In genomic region chr12:73286287-73287092, GRCm38 (mm10) we compare ENCODE assay signal across 7 mouse cellular contexts. TPM values are rescaled to one million over a fixed set of nuclear protein-coding genes. Genes with fewer than 3 reads are reported as not detected.
DNase-seq lines count a peak whose midpoint lies in the region; ATAC-seq and TF ChIP-seq lines count a peak whose summit lies in the region.

TSS of gene Trmt5 (minus strand) at chr12:73286710.
TSS of gene Slc38a6 (plus strand) at chr12:73286779.

- peaks cover 3% of the 10 kb centered on the region; the same call in 1 of the 2 replicates for H3K4me1 ChIP-seq in embryonic facial prominence, embryonic 11.5 days (ENCODE audit: control insufficient read depth, insufficient read depth, low read length)
- peaks cover 13% of the 10 kb centered on the region for H3K4me1 ChIP-seq in kidney, adult 2 months (ENCODE audit: control insufficient read depth, insufficient read depth, low read length)
- H3K4me1 ChIP-seq in limb, embryonic 12.5 days (replicated peaks) = peaks cover 29% of the 10 kb centered on the region
- H3K4me1 ChIP-seq in midbrain, embryonic 15.5 days = peaks cover 30% of the 10 kb centered on the region
- H3K4me1 ChIP-seq in spleen, adult 2 months (ENCODE audit: control insufficient read depth, insufficient read depth, insufficient read length) = no peaks in the 10 kb centered on the region

- under 1% methylated on average over 53 of the region's 53 CpGs for WGBS in embryonic facial prominence, embryonic 11.5 days
- under 1% methylated on average over 53 of the region's 53 CpGs for WGBS in kidney, adult 2 months
- under 1% methylated on average over 53 of the region's 53 CpGs for WGBS in limb, embryonic 12.5 days
- under 1% methylated on average over 53 of the region's 53 CpGs for WGBS in midbrain, embryonic 15.5 days
- WGBS in spleen, adult 2 months = under 1% methylated on average over 53 of the region's 53 CpGs

- H3K27me3 ChIP-seq in embryonic facial prominence, embryonic 11.5 days (ENCODE audit: control insufficient read depth, insufficient read depth, low read length) = no peaks in the 10 kb centered on the region
- no peaks in the 10 kb centered on the region for H3K27me3 ChIP-seq in kidney, adult 2 months (replicated peaks; ENCODE audit: control insufficient read depth, insufficient read depth, low read length)
- H3K27me3 ChIP-seq in limb, embryonic 12.5 days = no peaks in the 10 kb centered on the region
- no peaks in the 10 kb centered on the region for H3K27me3 ChIP-seq in midbrain, embryonic 15.5 days (replicated peaks)
- no peaks in the 10 kb centered on the region for H3K27me3 ChIP-seq in spleen, adult 2 months (ENCODE audit: control insufficient read depth, insufficient read depth, low read length)

- peak within 1 kb of the TSS; percentile 71 for H3K4me2 ChIP-seq in embryonic facial prominence, embryonic 11.5 days (ENCODE audit: low read depth, low read length)
- H3K4me2 ChIP-seq in limb, embryonic 12.5 days = peak within 1 kb of the TSS; percentile 76
- H3K4me2 ChIP-seq in midbrain, embryonic 15.5 days = peak within 1 kb of the TSS; percentile 73

- H3K4me3 ChIP-seq in embryonic facial prominence, embryonic 11.5 days (ENCODE audit: low read depth, low read length) = peak within 1 kb of the TSS; percentile 77
- peak within 1 kb of the TSS; percentile 67 for H3K4me3 ChIP-seq in kidney, adult 2 months (ENCODE audit: insufficient read depth, low read depth, low read length)
- H3K4me3 ChIP-seq in limb, embryonic 12.5 days (replicated peaks) = peak within 1 kb of the TSS; percentile 68
- peak within 1 kb of the TSS; percentile 64 for H3K4me3 ChIP-seq in midbrain, embryonic 15.5 days
- H3K4me3 ChIP-seq in spleen, adult 2 months (ENCODE audit: extremely low read depth, insufficient read depth, insufficient read length) = peak within 1 kb of the TSS; percentile 89

- TF ChIP-seq POLR2A in kidney, adult 2 months (IDR thresholded peaks at IDR 0.05; ENCODE audit: low read depth, low read length) = no peak
- peak; percentile 24 for TF ChIP-seq POLR2A in spleen, adult 2 months (IDR thresholded peaks at IDR 0.05; ENCODE audit: low read depth, low read length)

- H3K9ac ChIP-seq in embryonic facial prominence, embryonic 11.5 days (replicated peaks; ENCODE audit: low read length) = peak within 1 kb of the TSS; percentile 85
- H3K9ac ChIP-seq in limb, embryonic 12.5 days (replicated peaks) = peak within 1 kb of the TSS; percentile 69
- peak within 1 kb of the TSS; percentile 84 for H3K9ac ChIP-seq in midbrain, embryonic 15.5 days

- no peak for TF ChIP-seq CTCF in kidney, adult 2 months (conservative IDR thresholded peaks at IDR 0.05; ENCODE audit: insufficient read depth, insufficient read length, low read depth, low read length)
- TF ChIP-seq CTCF in spleen, adult 2 months (IDR thresholded peaks at IDR 0.05; ENCODE audit: extremely low read depth, insufficient read depth, insufficient read length, insufficient replicate concordance) = no peak

- peak; percentile 96 for ATAC-seq in embryonic facial prominence, embryonic 11.5 days (replicated peaks; ENCODE audit: insufficient number of reproducible peaks, low FRiP score, low TSS enrichment, low read depth)
- peak; percentile 97 for ATAC-seq in limb, embryonic 12.5 days (ENCODE audit: insufficient number of reproducible peaks, insufficient read depth, low FRiP score, low TSS enrichment, low read depth)
- ATAC-seq in midbrain, embryonic 15.5 days (replicated peaks) = peak; percentile 98

- peak within 1 kb of the TSS; percentile 56; the same call in 1 of the 2 replicates for H3K27ac ChIP-seq in embryonic facial prominence, embryonic 11.5 days (replicated peaks; ENCODE audit: low read depth, low read length)
- peak within 1 kb of the TSS; percentile 60 for H3K27ac ChIP-seq in kidney, adult 2 months (ENCODE audit: insufficient read depth, low read depth, low read length)
- peak within 1 kb of the TSS; percentile 79 for H3K27ac ChIP-seq in limb, embryonic 12.5 days
- peak within 1 kb of the TSS; percentile 82 for H3K27ac ChIP-seq in midbrain, embryonic 15.5 days
- H3K27ac ChIP-seq in spleen, adult 2 months (ENCODE audit: insufficient read depth, low read length) = peak within 1 kb of the TSS; percentile 51

- H3K36me3 ChIP-seq in embryonic facial prominence, embryonic 11.5 days (replicated peaks; ENCODE audit: control insufficient read depth, insufficient read depth, low read depth, low read length) = no peaks in the 10 kb centered on the region
- no peaks in the 10 kb centered on the region for H3K36me3 ChIP-seq in kidney, adult 2 months (ENCODE audit: control insufficient read depth, insufficient read depth, low read length)
- peaks cover 18% of the 10 kb centered on the region for H3K36me3 ChIP-seq in limb, embryonic 12.5 days
- peaks cover 9% of the 10 kb centered on the region; the same call in 1 of the 2 replicates for H3K36me3 ChIP-seq in midbrain, embryonic 15.5 days (replicated peaks)
- H3K36me3 ChIP-seq in spleen, adult 2 months (ENCODE audit: control insufficient read depth, insufficient read depth, low read length) = peaks cover 2% of the 10 kb centered on the region; the same call in 1 of the 2 replicates

- DNase-seq in adrenal gland, postnatal 14 days = peak; percentile 95
- peak; percentile 97 for DNase-seq in embryonic facial prominence, embryonic 11.5 days (ENCODE audit: low spot score)
- DNase-seq in heart, adult 18-20 months = peak; percentile 94 to 96
- peak; percentile 96 for DNase-seq in kidney, adult 2 months
- DNase-seq in spleen, adult 2 months (ENCODE audit: low read depth in 1 of 2, low spot score in 2 of 2) = peak; percentile 82 to 91

- no peaks in the 10 kb centered on the region for H3K9me3 ChIP-seq in embryonic facial prominence, embryonic 11.5 days (replicated peaks; ENCODE audit: control insufficient read depth, low read length)
- H3K9me3 ChIP-seq in limb, embryonic 12.5 days = no peaks in the 10 kb centered on the region
- no peaks in the 10 kb centered on the region for H3K9me3 ChIP-seq in midbrain, embryonic 15.5 days

RNA-seq across cellular contexts. Expression of gene Trmt5, which starts in this region (rescaled TPM):
- total RNA-seq in adrenal gland, postnatal 14 days (2021) = 16.5 and 17.5 TPM in 2 replicates
- 23.7 and 28.8 TPM in 2 replicates for polyA plus RNA-seq in embryonic facial prominence, embryonic 11.5 days (2014; fragmentation: Nextera tagmentation; extraction: Ambion mirVana)
- total RNA-seq in heart, adult 18-20 months (2021) = 10 to 100 TPM; 52.1 to 56.9 TPM
- 4.8 and 6.1 TPM in 2 replicates for polyA plus RNA-seq in kidney, adult 2 months (2012; rRNA removed)
- polyA plus RNA-seq in limb, embryonic 12.5 days (2016; fragmentation: Nextera tagmentation; extraction: Ambion mirVana) = 21.7 and 23.7 TPM in 2 replicates
- polyA plus RNA-seq in midbrain, embryonic 15.5 days (2015; fragmentation: Nextera tagmentation; extraction: Ambion mirVana) = 14.8 and 16.6 TPM in 2 replicates
- polyA plus RNA-seq in spleen, adult 2 months (2012; rRNA removed) = 2.1 and 2.3 TPM in 2 replicates

RNA-seq across cellular contexts. Expression of gene Slc38a6, which starts in this region (rescaled TPM):
- total RNA-seq in adrenal gland, postnatal 14 days (2021) = 8.3 and 8.9 TPM in 2 replicates
- polyA plus RNA-seq in embryonic facial prominence, embryonic 11.5 days (2014; fragmentation: Nextera tagmentation; extraction: Ambion mirVana) = 11.0 and 12.8 TPM in 2 replicates
- total RNA-seq in heart, adult 18-20 months (2021) = 1 to 10 TPM; 3.6 to 4.0 TPM
- polyA plus RNA-seq in kidney, adult 2 months (2012; rRNA removed) = 15.1 and 17.7 TPM in 2 replicates
- polyA plus RNA-seq in limb, embryonic 12.5 days (2016; fragmentation: Nextera tagmentation; extraction: Ambion mirVana) = 10.1 and 15.3 TPM in 2 replicates
- polyA plus RNA-seq in midbrain, embryonic 15.5 days (2015; fragmentation: Nextera tagmentation; extraction: Ambion mirVana) = 9.8 and 11.0 TPM in 2 replicates
- 11.1 and 14.6 TPM in 2 replicates for polyA plus RNA-seq in spleen, adult 2 months (2012; rRNA removed)

Comparison
In these comparisons a context has a peak if more than half of its experiments do, and no peak if none do; other contexts are left out.
1. Peak in every context shown above with its lines: DNase-seq, ATAC-seq, H3K4me3 ChIP-seq and H3K27ac ChIP-seq.